Mouse (Mus musculus) small intestine, adult 2 months (tissue): ENCODE results near the gene Vmn2r74. TPM values are rescaled to one million over a fixed set of nuclear protein-coding genes. Genes with fewer than 3 reads are reported as not detected.

Source experiments
- H3K27ac ChIP-seq: fragments of 200-500 bp; 2 replicates; pipeline ENCODE4 v1.5.1; 2012; ENCODE audit warnings: low read depth, low read length, control low read depth, inconsistent platforms; ENCODE audit not compliant: insufficient read depth
- H3K27me3 ChIP-seq: fragments of 200-500 bp; 2 replicates; pipeline ENCODE4 v1.6.1; 2012; ENCODE audit warnings: mild to moderate bottlenecking, moderate library complexity, low read length, inconsistent platforms; ENCODE audit not compliant: control insufficient read depth, insufficient read depth
- H3K36me3 ChIP-seq: fragments of 200-500 bp; 2 replicates; pipeline ENCODE4 v1.6.1; 2012; ENCODE audit warnings: mild to moderate bottlenecking, low read length, control low read depth, inconsistent platforms; ENCODE audit not compliant: control insufficient read depth, insufficient read depth
- H3K4me1 ChIP-seq: fragments of 200-500 bp; 2 replicates; pipeline ENCODE4 v1.6.1; 2012; ENCODE audit warnings: low read length, inconsistent platforms, mixed read lengths; ENCODE audit not compliant: control insufficient read depth, insufficient read depth, insufficient read length
- H3K4me3 ChIP-seq: fragments of 200-500 bp; 2 replicates; pipeline ENCODE4 v1.5.1; 2012; ENCODE audit warnings: low read depth, mild to moderate bottlenecking, control low read depth, inconsistent platforms, low read length, moderate library complexity
- CTCF ChIP-seq: fragments of 200-500 bp; IDR thresholded peaks from 2 replicates; pipeline ENCODE4 v1.5.1; 2012; ENCODE audit warnings: low read depth, mild to moderate bottlenecking, control low read depth, inconsistent platforms, low read length, moderate library complexity, mixed read lengths; ENCODE audit not compliant: insufficient replicate concordance, insufficient read length; ENCODE audit errors: extremely low read depth
- POLR2A ChIP-seq: fragments of 200-500 bp; IDR thresholded peaks from 2 replicates; pipeline ENCODE4 v1.6.1; 2012; ENCODE audit warnings: low read depth, mild to moderate bottlenecking, control low read depth, inconsistent platforms, low read length, moderate library complexity
- WGBS: fragments of 180-500 bp; shearing (Covaris S2); methylation state at CpG from one replicate; pipeline ENCODE4 v1.1.7; 2018; 5-methylcytosine and 5-hydroxymethylcytosine counted together
- polyA plus RNA-seq: library from polyadenylated mRNA; depleted of rRNA; stranded (reverse); fragments of >200 nt; gene quantifications from 2 replicates; pipeline ENCODE4 v1.2.3, GENCODE M21; 2012; rRNA removed

Vmn2r74 gene
- polyA plus RNA-seq, result not detected in 2 replicates

GRCm38 (mm10) chr7:85961529-85961928, at the start of gene Vmn2r74:
TSS of gene Vmn2r74 (minus strand) at chr7:85961629.
- H3K27ac ChIP-seq, result no peak within 1 kb of the TSS
- no peaks in the 10 kb centered on the region for H3K4me1 ChIP-seq
- no peak for TF ChIP-seq CTCF
- no peaks in the 10 kb centered on the region for H3K27me3 ChIP-seq
- no peaks in the 10 kb centered on the region for H3K36me3 ChIP-seq
- H3K4me3 ChIP-seq, result no peak within 1 kb of the TSS

GRCm38 (mm10) chr7:86007533-86007932, 46.1 kb upstream of the Vmn2r74 start:
- TF ChIP-seq POLR2A (no peak), CTCF (no peak)
- Histone ChIP-seq H3K27me3 (no peaks in the 10 kb centered on the region), H3K27ac (no peak overlapping the region), H3K4me3 (no peak overlapping the region), H3K4me1 (no peaks in the 10 kb centered on the region), H3K36me3 (no peaks in the 10 kb centered on the region)
- WGBS, result 85% methylated on average over 2 of the region's 2 CpGs

Other genes with a start within 250 kb of the Vmn2r74 start
- gene Vmn2r72, start 206.5 kb downstream of the Vmn2r74 start, polyA plus RNA-seq, result not detected in 2 replicates
- gene Vmn2r73, start 85.4 kb downstream of the Vmn2r74 start, polyA plus RNA-seq, result not detected in 2 replicates
- gene Vmn2r75, start 210.1 kb upstream of the Vmn2r74 start, polyA plus RNA-seq, result not detected in 2 replicates